Mouse (Mus musculus) B cell, adult 67 days (primary cell): ENCODE results near the gene Speg. TPM values are rescaled to one million over a fixed set of nuclear protein-coding genes. Genes with fewer than 3 reads are reported as not detected.

Experiments
- total RNA-seq, 2 experiments: library from RNA; stranded (reverse); gene quantifications; 4 replicates each; pipeline ENCODE4 v1.2.4; 2023

Speg gene
- total RNA-seq, result not detected

DNA sequence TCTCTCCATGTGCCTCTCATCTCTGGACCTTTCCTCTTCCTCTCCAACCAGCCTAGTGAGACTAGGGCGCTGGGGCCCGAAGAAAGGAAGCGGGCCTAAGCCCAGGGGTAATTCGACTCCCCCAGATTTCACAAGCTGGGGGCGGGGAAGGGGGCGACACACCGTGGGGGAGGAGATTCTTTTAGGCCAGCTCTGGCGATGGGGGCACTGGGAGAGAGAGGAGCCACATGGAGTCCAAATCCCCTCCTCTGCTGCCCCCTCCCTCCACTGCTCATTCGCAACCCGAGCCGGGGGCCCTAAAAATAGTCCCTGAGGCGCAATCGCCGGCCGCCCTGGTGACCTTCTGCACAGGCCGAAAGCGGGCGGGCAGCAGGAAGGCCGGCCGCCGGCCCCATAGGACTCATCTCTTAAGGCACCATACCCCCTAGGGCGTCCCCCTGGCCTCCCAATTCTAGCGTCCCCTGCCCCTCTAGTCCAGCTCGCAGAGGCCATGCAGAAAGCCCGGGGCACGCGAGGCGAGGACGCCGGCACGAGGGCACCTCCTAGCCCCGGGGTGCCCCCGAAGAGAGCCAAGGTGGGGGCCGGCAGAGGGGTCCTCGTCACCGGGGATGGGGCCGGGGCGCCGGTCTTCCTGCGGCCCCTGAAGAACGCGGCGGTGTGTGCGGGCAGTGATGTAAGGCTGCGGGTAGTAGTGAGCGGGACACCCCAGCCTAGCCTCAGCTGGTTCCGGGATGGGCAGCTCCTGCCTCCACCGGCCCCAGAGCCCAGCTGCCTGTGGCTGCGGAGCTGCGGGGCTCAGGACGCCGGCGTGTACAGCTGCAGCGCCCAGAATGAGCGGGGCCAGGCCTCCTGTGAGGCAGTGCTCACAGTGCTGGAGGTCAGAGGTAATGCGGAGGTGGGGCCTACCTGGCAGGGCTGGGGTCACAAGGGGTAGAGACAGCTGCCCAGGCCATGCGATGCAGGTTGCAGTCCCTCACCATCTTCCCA lies at the start of gene Speg:
Gene Speg, plus strand, starts transcription at position 348 of the 987 bp plus-strand sequence.

GRCm38 (mm10) chr1:75360112-75361031 lies 14.7 kb upstream of the Speg start, which contains the start of gene Des:
TSS of gene Des (plus strand) at chr1:75360329.

DNA sequence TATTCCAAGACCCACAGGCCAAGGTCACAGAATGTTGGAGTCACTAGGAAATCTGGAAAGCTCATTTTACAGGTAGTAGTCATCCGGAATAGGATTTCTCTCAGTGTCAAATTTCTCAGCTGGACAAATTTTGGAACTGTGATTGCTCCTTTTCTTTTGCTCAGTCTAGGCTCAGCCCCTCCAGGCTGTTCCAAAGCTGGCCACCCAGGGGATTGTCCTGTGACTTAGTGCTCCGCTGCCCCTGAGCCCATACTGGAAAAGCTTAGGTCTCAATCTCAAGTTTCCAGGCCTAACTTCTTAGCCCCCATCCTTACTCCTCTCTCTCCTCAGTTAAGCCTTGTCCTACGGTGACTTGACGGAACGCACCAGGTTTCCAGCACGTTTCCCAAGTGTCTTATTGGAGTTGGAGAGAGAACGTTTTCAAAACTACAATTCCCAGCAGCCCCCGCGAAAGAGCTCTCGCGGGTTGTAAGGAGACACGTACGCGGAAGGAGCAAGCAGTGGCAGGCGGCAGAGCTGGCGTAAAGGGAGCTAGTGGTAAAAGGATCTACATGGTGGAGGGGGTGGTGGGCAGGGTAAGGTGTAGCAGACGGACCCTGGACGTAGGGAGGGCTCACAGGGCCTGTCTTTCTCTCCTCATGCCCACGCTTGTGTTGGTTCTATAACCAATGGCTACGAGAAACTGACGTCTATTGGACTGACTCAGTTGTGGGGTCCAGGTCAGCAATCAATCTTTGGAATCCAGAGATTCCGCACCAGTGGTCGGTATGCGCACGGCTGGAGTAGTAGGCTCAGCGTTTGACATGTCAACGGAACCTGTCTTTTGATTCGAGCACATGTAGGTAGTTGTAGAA lies 60.6 kb downstream of the Speg start, which contains the start of gene Gmppa:
Gene Gmppa, plus strand, starts transcription at position 456 of the 854 bp plus-strand sequence.

DNA sequence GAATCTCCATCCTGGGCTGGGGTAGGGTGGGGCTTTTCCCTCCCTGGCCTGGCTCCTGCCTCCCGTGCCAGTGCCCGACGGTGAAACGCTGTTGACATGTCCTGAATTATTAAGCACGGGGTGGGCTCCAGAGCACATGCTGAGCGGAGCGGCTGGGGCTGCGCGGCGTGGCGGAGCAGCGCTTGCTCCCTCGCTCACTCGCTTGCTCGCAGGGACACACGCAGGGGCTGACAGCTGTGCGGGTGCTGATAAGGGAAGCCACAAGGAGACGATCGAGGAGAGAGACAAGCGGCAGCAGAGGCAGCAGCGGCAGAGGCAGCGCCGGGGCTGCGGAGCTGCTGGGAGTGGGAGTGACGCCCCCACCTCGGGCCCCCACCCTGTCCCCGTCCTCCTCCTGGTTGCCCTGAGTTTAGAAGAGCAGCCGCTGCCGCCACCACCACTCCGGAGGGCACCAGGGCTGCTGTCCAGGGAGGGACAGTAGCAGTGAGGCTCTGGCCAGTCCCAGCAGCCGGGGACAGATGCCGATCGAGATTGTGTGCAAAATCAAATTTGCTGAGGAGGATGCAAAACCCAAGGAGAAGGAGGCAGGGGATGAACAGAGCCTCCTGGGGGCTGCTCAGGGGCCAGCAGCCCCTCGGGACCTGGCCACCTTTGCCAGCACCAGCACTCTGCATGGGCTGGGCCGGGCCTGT lies 75.4 kb downstream of the Speg start, which contains the start of gene Asic4:
Gene Asic4, plus strand, starts transcription at position 123 of the 692 bp plus-strand sequence.

GRCm38 (mm10) chr1:75478916-75479634 lies 104.0 kb downstream of the Speg start, which contains the start of the genes Chpf and Tmem198:
TSS of gene Chpf (minus strand) at chr1:75479307.
TSS of gene Tmem198 (plus strand) at chr1:75479532.

Other genes with a start within 250 kb of the Speg start
- gene Slc23a3, start 241.4 kb upstream of the Speg start, total RNA-seq, result 1 to 10 TPM in 1 of 2 experiments, under 1 TPM in 1; 0.89 to 2.5 TPM
- 100 to 1,000 TPM; 106 to 109 TPM for gene Cnppd1, start 232.6 kb upstream of the Speg start, total RNA-seq
- gene Retreg2, start 232.5 kb upstream of the Speg start, total RNA-seq, result 10 to 100 TPM; 70.5 to 94.6 TPM
- 10 to 100 TPM; 50.4 TPM for gene Zfand2b, start 206.7 kb upstream of the Speg start, total RNA-seq
- gene Abcb6, start 194.9 kb upstream of the Speg start, total RNA-seq, result 1 to 10 TPM; 3.9 to 5.2 TPM
- 10 to 100 TPM; 34.6 to 40.2 TPM for gene Ankzf1, start 183.1 kb upstream of the Speg start, total RNA-seq
- 10 to 100 TPM; 35.2 to 35.5 TPM for gene Atg9a, start 183.1 kb upstream of the Speg start, total RNA-seq
- 10 to 100 TPM; 12.0 to 14.8 TPM for gene Glb1l, start 164.5 kb upstream of the Speg start, total RNA-seq
- 10 to 100 TPM; 89.6 to 90.5 TPM for gene Stk16, start 164.5 kb upstream of the Speg start, total RNA-seq
- 100 to 1,000 TPM; 205 to 218 TPM for gene Tuba4a, start 155.4 kb upstream of the Speg start, total RNA-seq
- gene A630095N17Rik, start 143.2 kb upstream of the Speg start, total RNA-seq, result not detected
- gene Dnajb2, start 138.9 kb upstream of the Speg start, total RNA-seq, result 10 to 100 TPM; 64.1 to 88.9 TPM
- gene Ptprn, start 110.8 kb upstream of the Speg start, total RNA-seq, result not detected
- gene Resp18, start 96.9 kb upstream of the Speg start, total RNA-seq, result not detected
- 10 to 100 TPM; 51.6 to 61.7 TPM for gene Dnpep, start 57.3 kb upstream of the Speg start, total RNA-seq
- gene Des, start 15.0 kb upstream of the Speg start, total RNA-seq, result not detected
- 10 to 100 TPM; 53.0 to 85.9 TPM for gene Gmppa, start 60.6 kb downstream of the Speg start, total RNA-seq
- not detected for gene Asic4, start 75.1 kb downstream of the Speg start, total RNA-seq
- 10 to 100 TPM; 23.1 to 24.5 TPM for gene Chpf, start 104.0 kb downstream of the Speg start, total RNA-seq
- 1 to 10 TPM; 2.8 to 5.5 TPM for gene Tmem198, start 104.2 kb downstream of the Speg start, total RNA-seq
- gene Obsl1, start 131.2 kb downstream of the Speg start, total RNA-seq, result not detected
- gene Inha, start 131.8 kb downstream of the Speg start, total RNA-seq, result not detected
- gene Stk11ip, start 146.2 kb downstream of the Speg start, total RNA-seq, result 100 to 1,000 TPM; 174 to 178 TPM
- gene Slc4a3, start 171.0 kb downstream of the Speg start, total RNA-seq, result under 1 TPM; 0.26 to 0.36 TPM